Mouse (Mus musculus) testis, postnatal 14 days (tissue): ENCODE measurements around the gene Tm6sf1.
"Not testable (repeated sequence)": the region's sequence is repeated elsewhere in the genome, so short reads cannot be mapped to it uniquely, and the experiment has no call there.

Source experiments
- DNase-seq: peaks from one replicate; pipeline ENCODE4 v3.0.0; 2021; ENCODE audit warnings: low spot score

Gene Tm6sf1

DNA sequence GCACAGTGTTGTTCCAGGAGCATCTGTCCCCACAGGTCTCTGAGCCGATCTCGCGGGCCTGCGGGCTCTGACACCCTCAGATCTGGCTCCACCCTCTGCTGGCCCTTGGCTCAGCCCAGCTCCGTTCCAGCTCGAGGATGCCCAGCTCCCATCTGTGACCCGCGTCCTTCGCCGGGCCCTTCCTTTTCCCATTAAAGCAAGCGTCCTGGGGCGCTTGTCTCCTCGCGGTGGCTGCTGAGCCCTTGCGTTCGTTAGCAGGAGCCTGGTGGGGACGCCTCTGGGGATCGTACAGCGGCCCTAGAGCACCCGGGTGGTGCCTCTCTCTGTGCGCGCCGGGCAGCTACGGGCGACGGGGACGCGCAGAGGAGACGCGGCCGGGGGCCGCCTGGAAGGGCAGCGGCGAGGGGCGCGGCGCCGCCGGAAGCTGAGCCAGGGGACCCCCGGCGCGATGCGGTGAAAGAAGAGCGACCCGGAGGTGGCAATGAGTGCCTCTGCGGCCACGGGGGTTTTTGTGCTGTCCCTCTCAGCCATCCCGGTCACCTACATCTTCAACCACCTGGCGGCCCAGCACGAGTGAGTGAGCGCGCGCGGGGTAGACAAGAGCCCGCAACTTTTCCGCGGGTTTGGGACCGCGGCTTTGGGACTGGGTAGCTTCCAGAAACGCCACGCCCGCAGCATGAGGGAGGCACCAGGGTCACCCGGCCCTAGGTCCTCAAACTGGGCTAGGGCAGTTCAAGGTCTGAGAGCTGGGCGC is at the start of gene Tm6sf1:
Gene Tm6sf1 (plus strand): TSS at position 34 of the 754 bp plus-strand sequence.
- DNase-seq, result no peak

DNA sequence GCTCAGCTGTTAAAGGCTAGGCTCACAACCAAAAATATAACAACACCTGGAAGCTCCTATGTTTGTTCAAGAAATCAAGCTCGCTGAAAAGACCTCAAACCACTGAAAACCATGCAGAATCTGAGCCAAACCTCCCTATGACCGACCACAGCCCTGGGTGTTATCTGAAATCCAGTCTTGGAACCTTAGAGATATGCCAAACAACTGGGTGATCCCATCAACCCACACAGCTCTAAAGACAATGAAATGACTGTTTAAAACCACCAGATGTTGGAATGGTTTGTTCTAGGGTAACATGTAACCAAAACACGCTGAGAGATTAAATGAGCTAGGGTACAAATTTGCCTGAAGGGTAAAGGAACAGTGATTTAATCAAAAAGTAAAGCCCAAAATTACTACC is 33.9 kb upstream of the Tm6sf1 start:
- no peak for DNase-seq

DNA sequence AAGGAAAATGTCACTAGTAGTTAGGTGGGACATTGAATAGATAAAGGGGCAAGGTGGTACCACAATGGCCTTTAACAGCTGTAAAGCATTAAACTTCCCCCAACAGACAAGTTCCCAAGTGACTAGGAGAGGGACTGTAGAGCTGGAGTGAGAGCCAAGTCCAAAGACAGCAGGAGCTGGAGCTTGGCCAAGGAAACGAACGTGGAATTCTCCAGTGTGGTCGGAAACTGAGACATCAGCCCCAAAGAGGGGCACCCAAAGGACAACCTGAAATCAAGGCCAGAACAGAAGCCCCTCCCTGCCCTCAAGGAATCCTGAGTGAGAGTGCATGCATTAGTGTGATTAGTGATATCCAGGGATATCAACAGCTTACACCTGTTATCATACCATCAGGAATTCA is 33.4 kb upstream of the Tm6sf1 start:
- no peak for DNase-seq

DNA sequence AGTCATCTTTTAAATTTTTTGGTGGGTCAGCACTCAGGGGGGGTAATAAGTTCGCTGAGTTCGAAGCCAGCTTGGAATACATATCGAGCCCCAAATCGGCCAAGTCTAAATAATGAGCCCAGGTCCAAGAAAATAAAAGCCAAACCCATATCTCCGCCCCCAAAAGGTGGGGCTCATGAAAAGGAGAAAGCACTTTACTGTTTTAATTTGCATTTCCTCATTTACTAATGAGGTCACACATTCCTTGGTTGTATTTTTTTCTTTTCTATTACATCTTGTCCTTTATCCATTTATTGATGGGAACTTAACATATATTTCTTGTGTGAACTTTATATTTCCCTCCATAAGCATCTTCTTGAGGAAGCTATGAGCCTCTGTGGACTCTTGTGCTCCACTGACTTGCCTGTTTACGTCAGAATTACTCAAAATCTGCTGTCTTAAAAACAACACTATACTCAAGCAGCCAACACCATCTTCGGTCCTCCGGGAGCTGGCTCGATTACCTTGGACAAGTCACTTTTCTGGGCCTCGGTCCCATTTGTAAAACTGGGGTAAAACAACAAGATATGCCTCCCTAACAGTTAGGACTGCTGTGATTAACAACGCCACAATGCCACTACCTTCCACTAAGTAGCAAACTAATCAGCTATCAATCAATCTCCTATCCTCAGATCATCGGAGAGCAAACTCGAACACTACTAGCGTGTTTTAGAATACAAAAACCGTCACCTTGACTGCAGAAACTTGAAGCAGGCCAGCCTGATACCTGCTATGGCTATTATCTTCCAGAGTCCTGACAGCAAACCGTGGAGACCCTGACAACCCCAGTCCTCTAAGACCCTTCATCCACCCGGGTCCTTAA is 30.8 kb upstream of the Tm6sf1 start:
- no peak for DNase-seq

DNA sequence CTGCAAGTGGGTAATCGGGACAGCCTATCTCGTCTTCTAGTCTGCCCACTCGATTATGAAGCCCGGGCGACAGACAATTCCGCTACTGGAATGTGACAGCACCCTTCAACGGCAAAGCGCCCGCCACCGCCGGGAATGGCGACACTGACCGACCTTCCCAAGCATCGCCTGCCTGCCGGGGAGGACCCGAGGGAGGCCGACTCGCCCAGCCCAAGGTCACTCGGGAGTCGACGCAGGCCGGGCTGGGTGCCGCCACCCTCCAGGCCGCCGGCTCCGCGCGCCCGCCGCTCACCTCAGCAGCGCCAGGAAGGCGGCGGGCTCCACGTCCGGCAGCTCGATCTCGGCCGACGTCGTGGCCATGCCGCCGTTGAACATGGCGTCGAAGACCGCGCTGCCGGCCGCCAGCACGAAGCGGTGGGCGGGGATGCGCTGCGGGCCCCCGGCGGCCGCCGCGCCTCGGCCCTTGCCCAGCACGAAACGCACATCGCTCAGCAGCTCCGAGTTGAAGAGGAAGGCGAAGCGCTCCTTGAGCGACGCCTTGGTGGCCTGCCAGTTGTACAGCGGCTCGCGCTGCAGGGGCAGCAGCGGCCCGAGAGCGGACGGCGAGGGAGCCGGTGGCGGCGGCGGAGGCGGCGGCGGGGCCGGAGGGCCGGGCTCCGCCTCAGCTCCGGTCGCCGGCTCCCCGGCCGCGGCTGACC is 30.0 kb upstream of the Tm6sf1 start:
- DNase-seq, result peak; percentile 77

DNA sequence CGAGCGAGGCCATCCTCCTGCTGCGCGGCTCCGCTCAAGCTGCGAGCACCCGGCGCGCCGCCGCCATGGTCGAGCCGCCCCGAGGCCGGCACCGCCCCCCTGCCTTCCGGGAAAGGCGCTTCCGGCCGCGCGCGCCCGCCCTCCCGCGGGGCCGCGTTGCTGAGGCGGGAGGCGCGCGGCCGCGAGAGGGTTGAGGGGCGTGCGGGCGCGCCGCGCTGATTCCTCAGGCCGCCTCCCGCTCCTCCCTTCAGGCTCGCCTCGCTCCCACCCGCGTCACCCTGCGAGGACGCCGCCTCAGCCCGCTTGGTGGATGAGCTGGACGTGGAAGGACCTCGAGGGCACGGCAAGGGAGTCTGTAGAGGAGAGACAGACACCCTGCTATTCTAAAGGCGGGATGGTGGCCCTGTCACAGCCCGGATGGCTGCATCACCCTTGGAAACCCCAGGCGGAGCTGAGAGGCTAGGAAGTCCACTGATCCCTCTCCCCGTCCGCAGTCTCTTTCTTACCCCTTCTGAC is 29.4 kb upstream of the Tm6sf1 start, which contains the start of gene Btbd1:
Gene Btbd1 (minus strand): TSS at position 53 of the 516 bp plus-strand sequence.
- DNase-seq, result peak; percentile 87

DNA sequence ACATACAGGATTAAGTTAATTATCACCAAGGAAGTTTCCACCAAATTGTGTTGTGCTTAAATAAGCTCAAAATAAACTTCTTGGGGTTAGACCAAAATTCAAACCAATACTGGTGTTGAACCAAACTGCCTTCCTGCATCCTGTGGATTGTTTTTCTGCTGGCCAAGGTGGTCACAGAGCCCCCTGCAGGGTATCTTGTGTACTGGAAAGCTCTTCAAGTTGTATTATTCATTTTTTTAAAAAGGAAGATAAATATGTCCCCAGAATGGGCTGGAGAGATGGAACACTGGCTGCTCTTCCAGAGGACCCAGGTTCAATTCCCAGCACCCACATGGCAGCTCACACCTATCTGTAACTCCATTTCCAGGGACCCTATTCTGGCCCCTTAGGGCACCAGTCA is 24.0 kb upstream of the Tm6sf1 start:
- DNase-seq, result no peak

DNA sequence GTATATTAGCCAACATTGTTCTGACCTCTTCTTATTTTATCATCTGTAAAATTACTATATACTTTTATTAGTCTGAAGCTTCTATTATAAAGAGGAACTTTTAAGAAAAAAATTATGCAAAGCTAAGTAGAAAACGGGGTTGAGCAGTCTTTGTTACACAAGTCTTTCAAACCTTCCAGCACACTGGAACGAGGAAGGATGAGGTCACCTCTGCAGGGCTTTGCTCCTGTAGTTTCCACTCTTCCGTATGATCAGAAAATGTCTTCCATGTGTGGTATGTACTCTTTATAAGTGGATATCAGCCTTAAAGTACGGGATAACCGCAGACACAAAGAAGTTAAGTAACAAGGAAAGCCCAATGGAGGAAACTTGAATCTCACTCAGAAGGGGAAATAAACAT is 23.4 kb upstream of the Tm6sf1 start:
- DNase-seq, result no peak

DNA sequence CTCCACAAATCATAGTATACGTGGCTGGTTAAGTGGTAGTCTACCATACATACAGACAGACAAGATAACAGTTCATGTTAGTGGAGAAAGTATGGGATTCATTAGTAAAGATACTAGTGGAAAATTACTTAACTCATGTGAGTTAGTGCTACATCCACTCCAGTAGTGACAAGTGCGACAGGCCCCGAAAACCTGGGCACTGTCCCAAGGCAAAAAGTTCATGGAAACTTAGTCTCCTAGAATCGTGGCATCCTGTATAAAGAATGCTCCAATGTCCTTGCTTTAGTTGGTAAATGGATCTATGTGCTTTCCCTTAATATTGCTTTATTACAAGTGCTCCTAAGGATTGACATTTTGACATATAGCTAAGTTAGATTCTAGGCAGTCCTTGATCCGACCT is 21.0 kb upstream of the Tm6sf1 start:
- not testable (repeated sequence) for DNase-seq

DNA sequence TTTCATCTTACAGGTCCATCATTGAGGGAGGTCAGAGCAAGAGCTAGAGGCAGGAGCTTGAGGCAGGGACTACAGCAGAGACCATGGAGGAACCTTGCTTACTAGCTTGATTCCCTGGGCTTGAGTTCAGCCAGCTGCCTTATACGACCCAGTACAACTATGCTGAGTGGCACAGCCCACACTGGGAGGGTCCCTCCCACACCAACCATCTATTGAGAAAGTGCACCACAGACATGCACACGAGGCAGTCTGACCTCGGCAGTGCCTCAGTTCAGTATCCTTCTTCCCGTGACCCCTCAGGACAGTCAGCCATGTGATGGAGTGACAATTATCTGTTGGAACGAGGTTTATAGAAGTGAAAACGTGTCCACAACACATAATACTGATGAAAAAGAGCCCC is 19.1 kb upstream of the Tm6sf1 start:
- no peak for DNase-seq

DNA sequence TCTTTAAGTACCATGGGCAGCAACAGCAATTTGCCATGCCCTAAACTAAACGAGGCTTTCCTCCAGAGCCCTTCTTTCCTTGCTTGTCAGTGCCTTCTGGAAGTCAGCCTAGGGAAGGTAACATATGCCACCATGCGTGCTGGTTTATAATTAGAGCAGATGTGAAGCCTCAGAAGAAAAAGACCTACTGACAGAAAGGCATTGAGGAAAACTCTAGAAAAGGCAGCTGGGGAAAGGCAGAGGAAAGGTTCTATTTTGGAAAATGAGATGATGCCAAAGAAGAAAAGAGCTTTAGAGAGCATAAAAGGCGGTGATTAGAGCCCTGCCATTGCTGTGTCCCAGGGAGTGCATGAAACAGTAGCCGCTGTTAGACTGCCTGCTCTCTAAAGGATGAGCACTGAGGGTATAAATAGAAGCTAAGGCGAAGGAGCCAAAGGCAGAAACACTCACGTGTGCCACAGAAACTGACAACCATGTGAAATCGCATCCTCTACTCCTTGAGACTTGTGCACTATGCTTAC is 18.1 kb upstream of the Tm6sf1 start:
- no peak for DNase-seq

DNA sequence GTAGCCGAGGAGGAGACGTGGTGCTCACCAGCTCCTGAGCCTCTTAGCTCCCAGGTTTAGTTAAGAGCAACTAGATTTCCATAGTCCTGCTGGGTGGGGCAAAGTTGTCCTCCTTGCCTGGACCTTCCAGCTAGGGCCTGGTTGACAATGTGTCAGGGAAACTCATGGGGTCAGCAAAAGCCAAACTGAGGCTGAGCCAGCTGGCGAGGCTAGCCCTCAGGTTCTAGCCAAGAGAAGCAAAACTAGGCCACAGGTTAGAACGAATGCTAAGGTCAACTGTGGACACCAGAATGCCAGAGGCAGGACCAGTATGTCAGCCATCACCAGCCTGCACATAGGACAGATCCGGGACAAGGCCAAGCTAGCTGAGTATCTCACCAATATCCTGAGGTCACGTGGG is 17.4 kb upstream of the Tm6sf1 start:
- DNase-seq, result no peak

DNA sequence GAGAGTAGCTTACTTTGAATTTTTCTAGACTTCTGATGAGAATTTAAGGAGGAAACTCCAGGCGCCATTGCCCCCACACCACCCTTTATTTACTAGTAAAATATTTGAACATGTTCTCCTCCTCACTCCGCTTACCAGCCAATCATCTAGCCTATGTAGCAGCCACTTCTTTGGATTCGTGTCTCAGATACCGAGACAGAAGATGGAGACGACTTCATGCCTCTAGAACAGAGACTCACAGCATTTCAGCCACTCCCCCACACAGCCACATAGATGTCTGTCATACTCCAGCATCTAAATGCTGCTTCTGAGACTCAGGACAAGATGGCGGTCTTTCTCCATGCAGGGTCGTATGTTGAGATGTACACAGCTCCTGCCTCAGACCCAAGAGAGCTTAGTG is 16.7 kb upstream of the Tm6sf1 start:
- no peak for DNase-seq

DNA sequence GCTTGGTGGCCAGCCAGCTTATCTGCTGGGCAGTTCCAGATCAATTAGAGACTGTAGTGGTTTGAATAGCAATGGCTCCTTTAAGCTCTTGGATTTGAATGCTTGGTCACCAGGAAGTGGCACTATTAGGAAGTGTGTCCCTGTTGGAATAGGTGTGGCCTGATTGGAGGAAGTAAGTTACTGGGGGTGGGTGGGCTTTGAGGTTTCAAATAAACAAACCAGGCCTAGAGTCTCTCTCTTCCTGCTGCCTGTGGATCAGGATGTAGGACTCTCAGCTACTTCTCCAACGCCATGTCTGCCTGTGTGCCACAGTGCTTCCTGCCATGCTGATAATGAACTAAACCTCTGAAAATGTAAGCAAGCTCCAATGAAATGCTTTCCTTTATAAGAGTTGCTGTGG is 15.8 kb upstream of the Tm6sf1 start:
- no peak for DNase-seq

DNA sequence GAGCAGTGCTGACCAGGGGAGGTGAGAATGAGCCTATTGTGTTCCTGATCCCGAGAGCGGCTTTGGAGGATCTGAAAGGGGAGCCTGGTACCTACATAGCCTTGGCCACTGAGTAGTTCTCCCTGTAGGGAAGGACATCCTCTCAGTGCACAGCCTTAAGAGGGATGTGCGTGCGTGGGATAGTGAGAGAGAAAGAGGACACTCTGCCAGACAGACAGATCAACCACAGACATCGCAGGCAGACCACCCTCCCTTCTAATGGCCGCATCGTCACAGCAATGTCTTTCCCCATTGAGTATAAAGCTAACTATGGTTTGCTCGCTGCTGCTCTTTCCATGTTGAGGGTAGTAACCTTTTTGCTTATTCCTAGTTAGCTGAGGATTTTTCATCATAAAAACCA is 14.9 kb upstream of the Tm6sf1 start:
- no peak for DNase-seq

DNA sequence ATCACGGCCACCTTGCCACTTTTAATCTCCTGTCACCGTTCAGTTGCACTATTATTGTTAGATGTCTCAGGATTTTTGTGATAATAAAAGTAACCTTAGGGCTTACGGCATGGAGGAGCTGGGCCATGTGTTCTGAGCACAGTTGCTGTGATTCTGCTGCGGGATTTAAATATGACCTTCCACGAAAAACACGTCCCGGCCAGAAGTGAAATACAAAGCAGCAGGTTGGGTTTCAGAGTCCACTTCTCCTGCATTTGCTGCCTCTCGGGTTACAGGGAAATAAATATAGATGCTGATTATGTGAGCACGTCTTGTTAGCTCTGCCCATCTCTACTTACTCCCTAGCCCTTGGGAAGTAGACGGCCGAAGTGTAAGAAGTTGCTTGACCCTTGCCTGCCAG is 14.0 kb upstream of the Tm6sf1 start:
- no peak for DNase-seq

DNA sequence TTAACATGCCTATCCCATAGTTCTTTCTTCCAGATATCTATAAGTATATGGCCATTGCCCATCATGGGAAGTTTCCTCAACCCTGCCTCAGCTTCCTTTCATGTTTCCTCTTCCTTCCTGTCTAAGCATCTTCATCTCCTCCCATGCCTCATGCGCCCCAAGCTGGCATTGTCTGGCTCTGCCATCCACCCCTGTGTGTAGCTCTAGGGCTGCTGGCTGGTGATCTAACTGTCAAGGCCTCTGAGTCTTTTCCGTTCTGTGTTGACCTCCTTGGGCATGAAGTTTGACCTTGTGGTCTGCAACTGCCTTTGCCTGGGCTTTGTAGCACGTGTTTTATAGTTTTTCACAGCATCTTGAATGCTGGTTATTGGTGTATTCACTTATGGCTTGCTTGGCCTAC is 13.5 kb upstream of the Tm6sf1 start:
- no peak for DNase-seq

DNA sequence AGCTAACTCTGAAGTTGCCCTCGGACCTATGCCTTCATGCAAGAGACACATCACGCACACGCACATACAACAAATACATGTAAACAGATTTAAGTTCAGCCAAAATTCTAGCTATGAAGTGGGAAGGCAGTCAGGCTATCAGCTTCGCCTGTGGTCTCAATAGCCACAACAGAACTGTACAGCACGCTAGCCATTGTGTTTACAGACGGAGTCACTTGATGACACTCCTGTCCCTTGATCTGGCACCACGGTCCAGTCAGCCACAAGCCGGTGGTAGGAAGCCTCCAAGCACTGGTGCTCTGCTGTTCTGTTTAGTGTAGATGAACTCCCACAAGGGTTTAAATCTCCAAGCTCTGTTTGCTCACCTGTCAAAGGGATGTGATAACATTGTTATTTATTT is 12.8 kb upstream of the Tm6sf1 start:
- no peak for DNase-seq

DNA sequence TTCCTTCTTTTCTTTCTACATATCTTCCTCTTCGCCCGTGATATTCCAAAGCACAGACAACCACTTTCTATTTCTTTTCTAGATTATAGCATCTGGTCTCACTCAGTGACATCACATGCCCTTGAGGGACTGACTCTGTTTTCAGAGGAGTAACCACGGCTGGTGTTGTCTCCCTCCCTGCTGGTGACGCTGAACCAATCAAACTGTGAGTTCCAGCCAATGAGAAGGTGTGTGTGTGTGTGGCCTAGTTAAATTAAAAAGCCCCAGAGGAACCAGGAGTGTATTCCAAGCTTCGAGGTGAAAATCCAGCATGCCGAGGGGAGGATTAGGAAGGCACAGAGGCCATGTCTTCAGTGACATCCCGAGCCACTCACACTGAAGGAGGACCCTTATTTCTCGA is 11.8 kb upstream of the Tm6sf1 start:
- DNase-seq, result no peak

DNA sequence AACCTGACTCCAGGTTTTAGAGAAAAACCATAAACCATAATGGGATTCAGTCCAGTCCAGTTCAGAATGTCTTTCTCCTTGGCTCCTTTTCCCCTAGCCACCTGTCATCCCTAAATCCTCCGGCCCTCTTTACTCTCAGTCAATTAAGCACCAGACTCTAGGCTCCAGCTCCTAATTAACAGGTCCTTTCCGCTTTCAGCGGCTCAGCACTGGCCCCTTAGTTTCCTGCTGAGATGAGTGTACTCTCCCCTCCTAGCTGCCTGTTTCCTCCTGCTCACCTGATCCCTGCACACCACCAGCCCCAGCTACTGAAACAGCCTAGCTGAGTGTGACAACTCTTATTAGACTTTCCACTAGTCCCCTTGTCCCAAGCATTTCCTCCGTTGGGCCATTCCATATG is 11.0 kb upstream of the Tm6sf1 start:
- DNase-seq, result no peak

DNA sequence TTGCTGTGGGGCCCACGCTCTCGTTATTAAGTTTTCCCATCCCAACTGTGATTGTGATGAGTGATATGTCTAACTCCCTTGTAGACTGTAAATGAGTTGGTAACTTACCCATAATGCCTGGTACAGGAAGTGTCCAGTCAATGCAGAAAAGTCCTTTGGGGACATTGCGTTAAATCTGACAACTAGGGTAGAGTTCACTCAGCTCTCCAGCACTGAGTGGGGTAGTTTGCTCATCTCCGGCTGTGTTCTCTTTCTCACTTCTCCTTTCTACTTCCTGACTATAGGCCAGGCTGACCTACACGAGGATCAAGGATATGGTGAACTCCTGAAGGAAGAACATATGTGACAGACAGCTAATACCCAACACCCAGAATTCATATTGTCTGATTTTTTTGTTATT is 9.6 kb upstream of the Tm6sf1 start:
- no peak for DNase-seq

DNA sequence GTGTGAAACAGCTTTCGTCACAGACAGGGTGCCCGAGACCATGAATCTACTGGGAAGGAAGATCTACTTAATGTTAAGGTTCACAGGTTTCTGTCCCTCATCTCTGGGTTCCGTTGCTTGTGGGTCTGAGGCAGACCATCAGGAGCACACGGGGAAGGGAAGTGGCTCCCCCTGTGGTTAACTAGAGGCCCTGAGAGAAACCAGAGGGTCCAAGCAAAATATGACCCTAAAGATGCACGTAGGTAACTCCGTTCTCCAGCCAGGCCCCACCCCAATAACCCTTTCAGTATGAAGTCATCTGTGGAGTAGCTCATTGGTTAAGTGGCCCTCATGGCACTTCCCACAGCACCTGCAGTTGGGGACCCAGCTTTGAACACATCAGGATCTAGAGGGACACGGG is 9.2 kb upstream of the Tm6sf1 start:
- no peak for DNase-seq
